Mouse (Mus musculus): ENCODE results near the gene Vps18. TPM values are rescaled to one million over a fixed set of nuclear protein-coding genes. Genes with fewer than 3 reads are reported as not detected.

Gene Vps18
- polyA plus RNA-seq, 1 experiment from 2014 or later: 13.6 TPM

DNA sequence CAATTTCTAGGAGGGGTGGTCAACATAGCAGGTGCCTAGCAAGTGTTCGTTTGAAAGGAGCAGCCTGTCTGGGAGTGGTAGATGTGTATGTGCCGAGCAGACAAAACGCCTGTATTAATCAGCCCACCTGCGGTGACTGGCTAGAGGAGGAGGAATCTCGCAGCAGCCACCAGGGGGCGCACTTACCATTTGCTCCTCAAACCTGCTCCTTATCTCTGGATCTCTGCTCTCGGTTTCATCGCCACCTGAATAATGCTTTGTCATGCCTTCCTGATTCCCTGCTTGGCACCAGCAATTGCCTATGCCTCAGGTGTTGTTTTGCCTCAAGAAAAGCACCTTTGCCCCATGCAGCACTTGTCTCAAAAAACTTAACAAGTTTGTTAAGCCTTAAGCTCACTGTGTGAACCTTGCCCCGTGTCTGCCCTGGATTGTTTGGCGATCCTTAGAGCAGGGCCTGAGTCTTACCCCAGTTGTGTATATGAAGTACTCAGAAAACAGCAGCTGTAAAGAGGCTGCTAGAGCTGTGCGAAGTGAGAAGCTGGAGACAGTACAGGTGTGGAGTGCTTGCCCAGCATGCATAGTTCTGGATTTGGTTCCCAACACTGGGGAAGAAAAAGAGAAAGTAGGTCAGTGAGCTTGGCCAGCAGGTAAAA lies 37.6 kb upstream of the Vps18 start:
- WGBS: 12% methylated on average over 11 of the region's 11 CpGs
- Histone ChIP-seq H3K9ac (ENCODE audit: low read length) (no peak overlapping the region), H3K4me1 (ENCODE audit: control insufficient read depth, insufficient read depth, low read length) (peaks cover 4% of the 10 kb centered on the region), H3K4me2 (ENCODE audit: low read depth, low read length) (peak overlapping the region; percentile 61), H3K27ac (ENCODE audit: low read length) (no peak overlapping the region), H3K4me3 (ENCODE audit: low read length) (peak overlapping the region; percentile 24; the same call in 1 of the 2 replicates), H3K9me3 (replicated peaks; ENCODE audit: control insufficient read depth, low read length) (no peaks in the 10 kb centered on the region), H3K36me3 (ENCODE audit: control insufficient read depth, insufficient read depth) (no peaks in the 10 kb centered on the region), H3K27me3 (ENCODE audit: control insufficient read depth, insufficient read depth, low read length) (peaks cover 12% of the 10 kb centered on the region)
- ATAC-seq (replicated peaks; ENCODE audit: extremely low read depth, insufficient read depth, low FRiP score): peak; percentile 71; the same call in 1 of the 2 replicates

DNA sequence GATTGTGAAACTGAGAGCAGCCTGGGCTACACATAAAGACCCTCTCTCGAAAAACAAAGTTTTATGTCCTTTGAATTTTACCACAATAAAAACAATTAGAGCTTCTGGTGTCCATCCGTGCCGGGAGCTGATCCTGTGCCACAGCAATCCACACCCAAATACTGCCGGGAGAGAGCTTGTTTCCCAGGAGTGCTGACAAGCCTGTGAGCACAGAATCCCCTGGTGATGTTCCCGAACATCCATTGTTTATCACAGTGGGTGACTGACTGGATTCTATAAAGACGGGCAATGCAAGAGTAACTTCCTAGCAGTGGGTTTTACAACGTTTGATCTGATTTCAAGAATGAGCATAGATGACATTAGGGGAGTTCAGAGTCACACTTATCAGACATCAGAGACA lies 33.6 kb upstream of the Vps18 start:
- H3K4me1 ChIP-seq (ENCODE audit: control insufficient read depth, insufficient read depth, low read length): peaks cover 4% of the 10 kb centered on the region
- no peaks in the 10 kb centered on the region for H3K36me3 ChIP-seq (ENCODE audit: control insufficient read depth, insufficient read depth)
- 26% methylated on average over 7 of the region's 7 CpGs for WGBS
- H3K9me3 ChIP-seq (replicated peaks; ENCODE audit: control insufficient read depth, low read length): no peaks in the 10 kb centered on the region
- H3K4me2 ChIP-seq (ENCODE audit: low read depth, low read length): no peak overlapping the region
- H3K27ac ChIP-seq (ENCODE audit: low read length): no peak overlapping the region
- H3K4me3 ChIP-seq (ENCODE audit: low read length): no peak overlapping the region
- ATAC-seq (replicated peaks; ENCODE audit: extremely low read depth, insufficient read depth, low FRiP score): no peak
- H3K9ac ChIP-seq (ENCODE audit: low read length): no peak overlapping the region
- peaks cover 14% of the 10 kb centered on the region for H3K27me3 ChIP-seq (ENCODE audit: control insufficient read depth, insufficient read depth, low read length)

DNA sequence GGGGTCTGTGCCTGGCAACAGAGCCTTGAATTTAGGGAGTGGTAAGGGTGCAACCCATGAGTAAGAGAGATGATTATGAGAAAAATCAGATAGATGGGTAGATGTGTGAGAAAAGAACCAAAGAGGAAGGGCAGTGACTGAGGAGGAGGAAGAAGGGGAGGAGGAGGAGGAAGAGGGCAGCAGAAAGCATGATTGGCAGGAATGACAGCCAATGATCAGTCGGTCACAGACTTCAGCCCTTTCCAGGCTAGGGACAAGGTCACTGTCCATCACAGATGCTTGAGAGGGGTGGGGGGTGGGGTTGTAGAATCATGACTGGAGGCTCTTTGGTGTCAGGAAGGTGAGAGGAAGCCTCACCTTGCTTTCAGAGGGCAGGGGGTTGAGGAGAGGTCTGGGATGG lies 28.0 kb upstream of the Vps18 start:
- no peaks in the 10 kb centered on the region for H3K36me3 ChIP-seq (ENCODE audit: control insufficient read depth, insufficient read depth)
- no peaks in the 10 kb centered on the region for H3K9me3 ChIP-seq (replicated peaks; ENCODE audit: control insufficient read depth, low read length)
- WGBS: 71% methylated on average over 1 of the region's 1 CpGs
- peaks cover 2% of the 10 kb centered on the region for H3K27me3 ChIP-seq (ENCODE audit: control insufficient read depth, insufficient read depth, low read length)
- no peak overlapping the region for H3K9ac ChIP-seq (ENCODE audit: low read length)
- peaks cover 9% of the 10 kb centered on the region for H3K4me1 ChIP-seq (ENCODE audit: control insufficient read depth, insufficient read depth, low read length)
- no peak for ATAC-seq (replicated peaks; ENCODE audit: extremely low read depth, insufficient read depth, low FRiP score)
- H3K4me3 ChIP-seq (ENCODE audit: low read length): no peak overlapping the region
- H3K4me2 ChIP-seq (ENCODE audit: low read depth, low read length): no peak overlapping the region
- no peak overlapping the region for H3K27ac ChIP-seq (ENCODE audit: low read length)

DNA sequence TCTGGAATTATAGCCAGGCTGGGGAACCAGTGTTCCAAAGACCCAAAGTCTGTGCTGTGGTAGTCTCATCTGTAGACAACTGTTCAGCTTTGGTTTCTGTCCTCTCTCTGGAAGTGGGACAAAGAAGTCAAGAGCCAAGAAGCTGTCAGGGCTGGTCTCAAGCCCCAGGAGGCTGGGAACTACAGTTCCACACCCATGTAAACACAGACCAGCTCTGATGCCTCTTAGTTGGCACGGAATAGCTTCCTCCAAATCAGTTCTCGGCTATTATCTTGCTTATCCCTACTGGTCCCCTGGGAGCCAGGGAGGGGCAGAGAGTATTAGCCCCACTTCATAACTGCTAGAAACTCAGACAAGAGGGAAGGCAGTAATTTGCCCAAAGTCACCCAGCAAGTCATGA lies 27.2 kb upstream of the Vps18 start:
- 13% methylated on average over 2 of the region's 2 CpGs for WGBS
- no peak overlapping the region for H3K9ac ChIP-seq (ENCODE audit: low read length)
- peaks cover 2% of the 10 kb centered on the region; the same call in 1 of the 2 replicates for H3K27me3 ChIP-seq (ENCODE audit: control insufficient read depth, insufficient read depth, low read length)
- H3K4me2 ChIP-seq (ENCODE audit: low read depth, low read length): no peak overlapping the region
- H3K4me1 ChIP-seq (ENCODE audit: control insufficient read depth, insufficient read depth, low read length): peaks cover 9% of the 10 kb centered on the region
- no peak overlapping the region for H3K4me3 ChIP-seq (ENCODE audit: low read length)
- H3K9me3 ChIP-seq (replicated peaks; ENCODE audit: control insufficient read depth, low read length): no peaks in the 10 kb centered on the region
- no peak overlapping the region for H3K27ac ChIP-seq (ENCODE audit: low read length)
- no peaks in the 10 kb centered on the region for H3K36me3 ChIP-seq (ENCODE audit: control insufficient read depth, insufficient read depth)
- ATAC-seq (replicated peaks; ENCODE audit: extremely low read depth, insufficient read depth, low FRiP score): no peak

DNA sequence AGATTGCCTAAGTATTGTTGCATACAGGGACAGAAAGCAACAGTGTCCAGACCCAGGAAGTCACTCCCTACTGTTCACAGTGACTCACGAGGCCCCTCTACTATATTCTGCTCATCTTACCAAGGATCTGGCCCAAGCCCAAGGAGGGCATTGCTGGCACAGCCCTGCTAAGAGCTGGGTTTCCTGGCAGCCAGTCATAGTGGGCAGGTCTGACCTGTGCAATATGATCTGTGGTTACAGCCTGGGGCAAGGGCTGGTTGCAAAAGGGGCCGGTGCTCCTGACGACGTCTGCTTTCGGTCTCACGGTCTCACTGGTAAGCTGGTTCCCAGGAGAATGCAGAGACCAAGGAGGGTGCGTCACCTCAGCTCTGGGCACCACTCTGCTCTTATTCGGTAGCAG lies 25.6 kb upstream of the Vps18 start:
- peak; percentile 67; the same call in 1 of the 2 replicates for ATAC-seq (replicated peaks; ENCODE audit: extremely low read depth, insufficient read depth, low FRiP score)
- no peaks in the 10 kb centered on the region for H3K9me3 ChIP-seq (replicated peaks; ENCODE audit: control insufficient read depth, low read length)
- H3K27ac ChIP-seq (ENCODE audit: low read length): no peak overlapping the region
- peaks cover 9% of the 10 kb centered on the region for H3K4me1 ChIP-seq (ENCODE audit: control insufficient read depth, insufficient read depth, low read length)
- WGBS: 24% methylated on average over 8 of the region's 8 CpGs
- H3K4me2 ChIP-seq (ENCODE audit: low read depth, low read length): peak overlapping the region; percentile 48
- H3K36me3 ChIP-seq (ENCODE audit: control insufficient read depth, insufficient read depth): no peaks in the 10 kb centered on the region
- H3K4me3 ChIP-seq (ENCODE audit: low read length): no peak overlapping the region
- peaks cover 2% of the 10 kb centered on the region; the same call in 1 of the 2 replicates for H3K27me3 ChIP-seq (ENCODE audit: control insufficient read depth, insufficient read depth, low read length)
- no peak overlapping the region for H3K9ac ChIP-seq (ENCODE audit: low read length)

DNA sequence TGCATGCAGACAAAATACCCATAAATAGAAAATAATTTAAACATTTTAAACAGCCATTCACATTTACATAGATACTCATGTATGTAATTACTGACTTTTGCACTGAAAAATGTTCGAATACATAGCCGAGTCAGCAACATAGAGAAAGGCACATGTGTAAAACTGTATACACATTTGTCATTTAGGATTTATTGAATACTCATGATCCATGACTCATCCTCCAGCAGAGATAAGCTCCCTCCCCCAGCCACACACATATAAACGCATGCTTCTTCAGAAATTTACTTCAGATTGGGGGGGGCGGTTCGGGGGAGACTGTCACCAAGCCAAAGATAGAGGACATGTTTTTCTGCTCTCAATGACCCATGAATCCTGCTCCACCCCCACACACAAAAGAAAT lies 24.7 kb upstream of the Vps18 start:
- Histone ChIP-seq H3K4me2 (ENCODE audit: low read depth, low read length) (no peak overlapping the region), H3K9ac (ENCODE audit: low read length) (no peak overlapping the region), H3K9me3 (replicated peaks; ENCODE audit: control insufficient read depth, low read length) (no peaks in the 10 kb centered on the region), H3K36me3 (ENCODE audit: control insufficient read depth, insufficient read depth) (no peaks in the 10 kb centered on the region), H3K4me1 (ENCODE audit: control insufficient read depth, insufficient read depth, low read length) (peaks cover 9% of the 10 kb centered on the region), H3K4me3 (ENCODE audit: low read length) (no peak overlapping the region), H3K27me3 (ENCODE audit: control insufficient read depth, insufficient read depth, low read length) (peaks cover 2% of the 10 kb centered on the region; the same call in 1 of the 2 replicates), H3K27ac (ENCODE audit: low read length) (no peak overlapping the region)
- 67% methylated on average over 5 of the region's 5 CpGs for WGBS
- no peak for ATAC-seq (replicated peaks; ENCODE audit: extremely low read depth, insufficient read depth, low FRiP score)

DNA sequence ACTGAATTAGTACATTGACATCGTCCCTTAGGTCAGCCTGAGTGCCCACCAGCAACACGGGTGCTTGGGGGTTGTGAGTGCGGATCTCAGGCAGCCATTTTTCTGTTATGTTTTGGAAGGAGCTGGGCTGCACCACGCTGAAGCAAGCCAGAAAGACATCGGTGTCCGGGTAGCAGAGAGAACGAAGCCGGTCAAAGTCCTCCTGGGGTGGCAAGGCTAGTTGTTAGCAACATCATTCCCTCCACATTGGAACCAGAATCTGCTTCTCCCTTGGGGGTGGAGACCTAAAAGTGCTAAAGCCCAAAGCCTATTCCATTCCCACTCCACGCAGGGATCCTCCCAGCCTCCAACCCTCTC lies 18.3 kb upstream of the Vps18 start:
- Histone ChIP-seq H3K4me1 (ENCODE audit: control insufficient read depth, insufficient read depth, low read length) (0 out of 2 replicates have a peak, but pooled peaks cover 2% of the 10 kb centered on the region), H3K4me2 (ENCODE audit: low read depth, low read length) (peak overlapping the region; percentile 96; the same call in 1 of the 2 replicates), H3K36me3 (ENCODE audit: control insufficient read depth, insufficient read depth) (no peaks in the 10 kb centered on the region), H3K9ac (ENCODE audit: low read length) (no peak overlapping the region), H3K27ac (ENCODE audit: low read length) (no peak overlapping the region), H3K9me3 (replicated peaks; ENCODE audit: control insufficient read depth, low read length) (no peaks in the 10 kb centered on the region), H3K4me3 (ENCODE audit: low read length) (peak overlapping the region; percentile 66; the same call in 1 of the 2 replicates), H3K27me3 (ENCODE audit: control insufficient read depth, insufficient read depth, low read length) (peaks cover 11% of the 10 kb centered on the region)
- no peak for ATAC-seq (replicated peaks; ENCODE audit: extremely low read depth, insufficient read depth, low FRiP score)
- WGBS: 55% methylated on average over 9 of the region's 9 CpGs

DNA sequence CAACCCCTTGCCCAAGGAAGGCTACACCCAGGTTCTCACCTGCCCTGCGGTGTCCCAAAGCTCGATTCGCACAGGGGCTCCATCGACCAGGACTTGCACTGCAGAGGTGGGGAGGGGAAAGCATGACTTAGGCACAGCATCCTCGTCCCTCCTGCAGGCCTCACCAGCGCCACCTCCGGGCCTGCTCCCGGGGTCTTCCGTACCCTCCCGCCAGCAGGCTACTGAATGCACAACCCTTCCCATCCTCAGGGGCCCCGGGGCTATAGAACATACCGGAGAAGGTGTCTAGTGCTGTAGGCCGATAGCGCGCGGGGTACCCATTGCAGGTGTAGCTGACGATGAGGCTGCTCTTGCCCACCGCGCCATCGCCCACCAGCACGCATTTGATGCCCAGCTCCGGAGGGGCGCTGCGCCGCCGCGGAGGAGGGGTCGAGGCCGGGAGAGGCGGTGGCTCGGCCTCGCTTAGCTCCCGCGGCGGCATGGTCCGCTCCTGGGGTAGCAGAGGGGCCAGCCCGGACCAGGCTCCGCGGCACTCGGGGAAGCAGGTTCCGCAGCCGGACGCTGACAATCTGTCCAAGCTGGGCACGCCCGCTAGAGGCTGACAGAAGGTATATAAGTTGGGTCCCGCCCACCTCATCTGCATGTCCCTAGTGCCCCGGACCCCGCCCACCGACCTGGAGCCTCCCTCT lies 17.8 kb upstream of the Vps18 start, which contains the start of gene Rhov:
Gene Rhov, minus strand, starts transcription at position 630 of the 689 bp plus-strand sequence.
- under 1% methylated on average over 48 of the region's 49 CpGs for WGBS
- H3K27me3 ChIP-seq (ENCODE audit: control insufficient read depth, insufficient read depth, low read length): peaks cover 11% of the 10 kb centered on the region
- H3K36me3 ChIP-seq (ENCODE audit: control insufficient read depth, insufficient read depth): no peaks in the 10 kb centered on the region
- H3K4me3 ChIP-seq (ENCODE audit: low read length): peak within 1 kb of the TSS; percentile 66
- H3K9me3 ChIP-seq (replicated peaks; ENCODE audit: control insufficient read depth, low read length): no peaks in the 10 kb centered on the region
- H3K4me2 ChIP-seq (ENCODE audit: low read depth, low read length): peak within 1 kb of the TSS; percentile 96
- H3K4me1 ChIP-seq (ENCODE audit: control insufficient read depth, insufficient read depth, low read length): 0 out of 2 replicates have a peak, but pooled peaks cover 2% of the 10 kb centered on the region
- H3K9ac ChIP-seq (ENCODE audit: low read length): peak within 1 kb of the TSS; percentile 63
- no peak within 1 kb of the TSS for H3K27ac ChIP-seq (ENCODE audit: low read length)
- peak; percentile 71; the same call in 1 of the 2 replicates for ATAC-seq (replicated peaks; ENCODE audit: extremely low read depth, insufficient read depth, low FRiP score)

DNA sequence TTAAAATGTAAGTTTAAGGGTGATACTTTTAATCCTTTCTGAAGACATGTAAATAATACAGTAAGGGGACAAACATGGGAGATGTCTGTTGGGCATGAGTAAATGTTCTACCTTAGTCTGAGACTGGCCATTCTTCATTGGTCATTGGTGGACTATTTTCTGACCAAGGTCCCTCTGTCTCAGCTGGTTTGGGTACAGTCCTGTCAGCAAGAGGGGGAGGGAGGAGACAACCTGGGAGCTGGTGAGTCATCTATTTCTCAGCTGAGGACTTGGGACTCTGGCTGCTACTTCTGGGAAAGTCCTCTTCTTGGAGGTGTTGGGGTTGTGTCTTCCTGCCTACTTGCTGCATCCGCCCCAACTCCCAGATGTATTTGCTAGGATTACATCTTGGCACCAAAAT lies 14.4 kb upstream of the Vps18 start:
- Histone ChIP-seq H3K9me3 (replicated peaks; ENCODE audit: control insufficient read depth, low read length) (no peaks in the 10 kb centered on the region), H3K27me3 (ENCODE audit: control insufficient read depth, insufficient read depth, low read length) (peaks cover 11% of the 10 kb centered on the region), H3K9ac (ENCODE audit: low read length) (no peak overlapping the region), H3K4me2 (ENCODE audit: low read depth, low read length) (no peak overlapping the region), H3K4me1 (ENCODE audit: control insufficient read depth, insufficient read depth, low read length) (0 out of 2 replicates have a peak, but pooled peaks cover 2% of the 10 kb centered on the region), H3K4me3 (ENCODE audit: low read length) (no peak overlapping the region), H3K27ac (ENCODE audit: low read length) (no peak overlapping the region), H3K36me3 (ENCODE audit: control insufficient read depth, insufficient read depth) (no peaks in the 10 kb centered on the region)
- ATAC-seq (replicated peaks; ENCODE audit: extremely low read depth, insufficient read depth, low FRiP score): no peak
- 74% methylated on average over 1 of the region's 1 CpGs for WGBS
